In the genomic region with DNA sequence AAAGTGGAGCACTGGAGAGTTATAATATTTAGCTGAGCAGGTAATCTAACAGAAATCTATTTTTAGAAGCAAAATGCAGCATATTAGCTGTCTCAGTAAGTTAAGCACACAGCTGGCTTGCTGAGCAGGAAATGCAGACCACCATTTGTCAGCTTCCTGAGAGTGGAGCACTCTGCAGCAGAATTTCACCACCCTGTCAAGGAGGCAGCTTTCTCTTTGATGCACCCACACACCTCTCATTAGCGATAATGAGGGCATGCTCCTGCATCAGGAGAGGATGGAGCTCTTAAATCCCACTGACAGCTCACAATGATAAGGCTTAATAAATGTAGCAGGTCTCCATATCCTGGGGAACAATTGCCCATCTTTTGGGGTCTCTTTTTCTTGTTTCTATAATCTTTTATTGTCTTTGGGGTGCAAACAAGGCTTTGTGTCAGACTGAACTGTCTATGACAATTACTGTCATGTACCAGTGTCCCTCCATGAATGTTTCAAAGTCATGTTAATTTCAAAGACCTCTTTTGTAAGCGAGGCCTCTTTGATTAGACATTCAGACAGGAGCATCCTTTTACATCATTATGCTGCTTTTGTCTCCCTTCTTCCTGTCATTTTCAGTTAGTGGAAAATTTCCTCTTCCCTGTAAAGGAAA, we compare ENCODE assay signal across 18 mouse cellular contexts. TPM values are rescaled to one million over a fixed set of nuclear protein-coding genes. Genes with fewer than 3 reads are reported as not detected.
A peak's percentile ranks its signal among the peaks of the same experiment; 100 is the strongest.
DNase-seq lines count a peak whose midpoint lies in the region; ATAC-seq and TF ChIP-seq lines count a peak whose summit lies in the region.
"Had no signal": no experiment of that assay in that cellular context is flagged by ENCODE, and none has a peak within 500 bp of the region (broad histone marks: within the 10 kb centered on the region; RNA-seq: fewer than 3 reads in every experiment).

No protein-coding gene starts in this region.

- 68% methylated on average over 2 of the region's 2 CpGs for WGBS in embryonic facial prominence, embryonic 14.5 days
- 72% methylated on average over 2 of the region's 2 CpGs for WGBS in embryonic facial prominence, embryonic 10.5 days
- 60% methylated on average over 2 of the region's 2 CpGs for WGBS in neural tube, embryonic 13.5 days
- WGBS in neural tube, embryonic 15.5 days, result 66% methylated on average over 2 of the region's 2 CpGs
- WGBS in midbrain, postnatal 0 days, result 52% methylated on average over 2 of the region's 2 CpGs

- TF ChIP-seq CTCF in midbrain, postnatal 0 days (IDR thresholded peaks at IDR 0.05), result no peak

- H3K36me3 ChIP-seq in embryonic facial prominence, embryonic 14.5 days (ENCODE audit: control insufficient read depth, insufficient read depth, low read length), result peaks cover 19% of the 10 kb centered on the region
- peaks cover 14% of the 10 kb centered on the region; the same call in 1 of the 2 replicates for H3K36me3 ChIP-seq in embryonic facial prominence, embryonic 10.5 days (replicated peaks)
- peaks cover 25% of the 10 kb centered on the region for H3K36me3 ChIP-seq in neural tube, embryonic 13.5 days
- H3K36me3 ChIP-seq in neural tube, embryonic 15.5 days, result 0 out of 2 replicates have a peak, but pooled peaks cover 9% of the 10 kb centered on the region
- peaks cover 5% of the 10 kb centered on the region; the same call in 1 of the 2 replicates for H3K36me3 ChIP-seq in midbrain, postnatal 0 days (ENCODE audit: insufficient read depth, low read length)

- H3K9ac ChIP-seq in embryonic facial prominence, embryonic 14.5 days (ENCODE audit: low read depth, low read length), result no peak overlapping the region
- no peak overlapping the region for H3K9ac ChIP-seq in neural tube, embryonic 13.5 days
- no peak overlapping the region for H3K9ac ChIP-seq in neural tube, embryonic 15.5 days (replicated peaks)
- no peak overlapping the region for H3K9ac ChIP-seq in midbrain, postnatal 0 days (replicated peaks; ENCODE audit: low read length, poor library complexity, severe bottlenecking)
- H3K9ac ChIP-seq: embryonic facial prominence, embryonic 12.5 days; heart, embryonic 12.5 days had no signal

- H3K27me3 ChIP-seq in embryonic facial prominence, embryonic 14.5 days (replicated peaks; ENCODE audit: control insufficient read depth, insufficient read depth, low read length), result no peaks in the 10 kb centered on the region
- no peaks in the 10 kb centered on the region for H3K27me3 ChIP-seq in embryonic facial prominence, embryonic 10.5 days (replicated peaks; ENCODE audit: low read depth, poor library complexity, severe bottlenecking)
- H3K27me3 ChIP-seq in neural tube, embryonic 13.5 days, result no peaks in the 10 kb centered on the region
- no peaks in the 10 kb centered on the region for H3K27me3 ChIP-seq in neural tube, embryonic 15.5 days (replicated peaks)
- H3K27me3 ChIP-seq in midbrain, postnatal 0 days (ENCODE audit: insufficient read depth, low read length), result no peaks in the 10 kb centered on the region
- H3K27me3 ChIP-seq: embryonic facial prominence, embryonic 12.5 days; heart, embryonic 12.5 days; Patski had no signal

- H3K4me3 ChIP-seq in embryonic facial prominence, embryonic 14.5 days (ENCODE audit: low read depth, low read length), result no peak overlapping the region
- H3K4me3 ChIP-seq in embryonic facial prominence, embryonic 10.5 days, result no peak overlapping the region
- no peak overlapping the region for H3K4me3 ChIP-seq in neural tube, embryonic 13.5 days
- H3K4me3 ChIP-seq in neural tube, embryonic 15.5 days (replicated peaks), result no peak overlapping the region
- H3K4me3 ChIP-seq in midbrain, postnatal 0 days (ENCODE audit: low read depth, low read length), result no peak overlapping the region
- H3K4me3 ChIP-seq: embryonic facial prominence, embryonic 12.5 days; heart, embryonic 12.5 days had no signal

- peak; percentile 26 for DNase-seq in embryonic facial prominence, embryonic 14.5 days (ENCODE audit: low spot score)
- DNase-seq in embryonic facial prominence, embryonic 10.5 days (ENCODE audit: low spot score), result no peak
- DNase-seq in forelimb bud, embryonic 11.5 days (ENCODE audit: low read depth, low spot score), result peak; percentile 9
- DNase-seq in midbrain, postnatal 0 days (ENCODE audit: low spot score), result peak; percentile 9
- DNase-seq in urinary bladder, postnatal 25 days (ENCODE audit: low spot score), result no peak
- DNase-seq in cerebellum, postnatal 25 days, result no peak
- DNase-seq: cerebellum, adult 9-10 months; gastrocnemius, postnatal 25 days; heart, postnatal 4 days; kidney, adult 2 months; lung, postnatal 14 days; right cerebral cortex, postnatal 14 days had no signal

- H3K27ac ChIP-seq in embryonic facial prominence, embryonic 14.5 days (replicated peaks; ENCODE audit: low read depth, low read length), result no peak overlapping the region
- H3K27ac ChIP-seq in embryonic facial prominence, embryonic 10.5 days (replicated peaks), result no peak overlapping the region
- H3K27ac ChIP-seq in neural tube, embryonic 13.5 days (replicated peaks), result 0 out of 2 replicates have a peak overlapping the region, but pooled peaks have one; percentile 10
- H3K27ac ChIP-seq in neural tube, embryonic 15.5 days (replicated peaks), result no peak overlapping the region
- peak overlapping the region; percentile 12; the same call in 1 of the 2 replicates for H3K27ac ChIP-seq in midbrain, postnatal 0 days (ENCODE audit: low read depth, low read length)
- H3K27ac ChIP-seq: embryonic facial prominence, embryonic 12.5 days had no signal

- ATAC-seq in embryonic facial prominence, embryonic 14.5 days (ENCODE audit: low read depth), result peak; percentile 68; the same call in 1 of the 2 replicates
- ATAC-seq in neural tube, embryonic 13.5 days (ENCODE audit: low read depth), result no peak
- no peak for ATAC-seq in neural tube, embryonic 15.5 days (ENCODE audit: low FRiP score)
- peak; percentile 78 for ATAC-seq in midbrain, postnatal 0 days (ENCODE audit: low FRiP score)
- ATAC-seq: Patski had no signal

- no peaks in the 10 kb centered on the region for H3K9me3 ChIP-seq in embryonic facial prominence, embryonic 14.5 days (ENCODE audit: control insufficient read depth, low read length)
- H3K9me3 ChIP-seq in embryonic facial prominence, embryonic 10.5 days, result no peaks in the 10 kb centered on the region
- H3K9me3 ChIP-seq in neural tube, embryonic 13.5 days, result no peaks in the 10 kb centered on the region
- no peaks in the 10 kb centered on the region for H3K9me3 ChIP-seq in neural tube, embryonic 15.5 days (replicated peaks)
- H3K9me3 ChIP-seq in midbrain, postnatal 0 days (ENCODE audit: low read length), result no peaks in the 10 kb centered on the region
- H3K9me3 ChIP-seq: embryonic facial prominence, embryonic 12.5 days; heart, embryonic 12.5 days had no signal

- H3K4me2 ChIP-seq in embryonic facial prominence, embryonic 14.5 days (ENCODE audit: low read depth, low read length), result no peak overlapping the region
- H3K4me2 ChIP-seq in neural tube, embryonic 13.5 days, result no peak overlapping the region
- no peak overlapping the region for H3K4me2 ChIP-seq in neural tube, embryonic 15.5 days
- H3K4me2 ChIP-seq in midbrain, postnatal 0 days (ENCODE audit: low read depth, low read length, poor library complexity, severe bottlenecking), result no peak overlapping the region
- H3K4me2 ChIP-seq: embryonic facial prominence, embryonic 12.5 days; heart, embryonic 12.5 days; liver, embryonic 11.5 days had no signal

- H3K4me1 ChIP-seq in embryonic facial prominence, embryonic 14.5 days (ENCODE audit: control insufficient read depth, insufficient read depth, low read length), result no peaks in the 10 kb centered on the region
- no peaks in the 10 kb centered on the region for H3K4me1 ChIP-seq in embryonic facial prominence, embryonic 10.5 days
- peaks cover 12% of the 10 kb centered on the region for H3K4me1 ChIP-seq in neural tube, embryonic 13.5 days (replicated peaks)
- no peaks in the 10 kb centered on the region for H3K4me1 ChIP-seq in neural tube, embryonic 15.5 days
- no peaks in the 10 kb centered on the region for H3K4me1 ChIP-seq in midbrain, postnatal 0 days (ENCODE audit: insufficient read depth, low read length)
- H3K4me1 ChIP-seq: embryonic facial prominence, embryonic 12.5 days had no signal

RNA-seq across cellular contexts. Expression of a gene that starts 39.0 kb away (rescaled TPM):
- polyA plus RNA-seq in embryonic facial prominence, embryonic 14.5 days (2014; fragmentation: Nextera tagmentation; extraction: Ambion mirVana), result 39.0 and 44.0 TPM in 2 replicates
- 46.3 and 48.2 TPM in 2 replicates for polyA plus RNA-seq in embryonic facial prominence, embryonic 10.5 days (2016; fragmentation: Nextera tagmentation; extraction: Ambion mirVana)
- 69.3 and 73.4 TPM in 2 replicates for polyA plus RNA-seq in neural tube, embryonic 13.5 days (2015; fragmentation: Nextera tagmentation; extraction: Ambion mirVana)
- polyA plus RNA-seq in neural tube, embryonic 15.5 days (2015; fragmentation: Nextera tagmentation; extraction: Ambion mirVana), result 66.9 and 71.5 TPM in 2 replicates
- total RNA-seq in midbrain, postnatal 0 days (2014; rRNA removed), result 50.6 and 55.4 TPM in 2 replicates
- polyA plus RNA-seq in midbrain, postnatal 0 days (2015; fragmentation: Nextera tagmentation; extraction: Ambion mirVana), result 44.0 and 47.2 TPM in 2 replicates

Comparison
In these comparisons a context has a peak if more than half of its experiments do, and no peak if none do; other contexts are left out.
1. DNase-seq: peak in embryonic facial prominence, embryonic 14.5 days (single experiment), forelimb bud, embryonic 11.5 days (single experiment) and midbrain, postnatal 0 days (single experiment); none in embryonic facial prominence, embryonic 10.5 days (single experiment), urinary bladder, postnatal 25 days (single experiment) and cerebellum, postnatal 25 days (0 of 2).
2. H3K27ac ChIP-seq: peak in neural tube, embryonic 13.5 days (single experiment) and midbrain, postnatal 0 days (single experiment); none in embryonic facial prominence, embryonic 14.5 days (single experiment), embryonic facial prominence, embryonic 10.5 days (single experiment) and neural tube, embryonic 15.5 days (single experiment).
3. ATAC-seq: peak in embryonic facial prominence, embryonic 14.5 days (single experiment) and midbrain, postnatal 0 days (single experiment); none in neural tube, embryonic 13.5 days (single experiment) and neural tube, embryonic 15.5 days (single experiment).